Mouse (Mus musculus) erythroblast, embryonic 14.5 days (primary cell): ENCODE data around the gene Cpa5. TPM values are rescaled to one million over a fixed set of nuclear protein-coding genes. Genes with fewer than 3 reads are reported as not detected.

Experiments used
- H3K27me3 ChIP-seq: 2 replicates; pipeline ENCODE4 v1.6.1; 2012; ENCODE audit warnings: inconsistent platforms; ENCODE audit not compliant: control insufficient read depth
- H3K36me3 ChIP-seq: 2 replicates; pipeline ENCODE4 v1.6.1; 2012; ENCODE audit warnings: mild to moderate bottlenecking, inconsistent platforms; ENCODE audit not compliant: control insufficient read depth
- H3K4me1 ChIP-seq: 2 replicates; pipeline ENCODE4 v1.6.1; 2012; ENCODE audit warnings: inconsistent platforms; ENCODE audit not compliant: control insufficient read depth
- H3K4me3 ChIP-seq: replicated peaks from 2 replicates; pipeline ENCODE3; 2012; ENCODE audit warnings: moderate library complexity, mild to moderate bottlenecking, inconsistent platforms
- H3K9me3 ChIP-seq: 2 replicates; pipeline ENCODE4 v1.6.1; 2012; ENCODE audit warnings: low read length, inconsistent platforms, mixed read lengths; ENCODE audit not compliant: control insufficient read depth
- GATA1 ChIP-seq: IDR thresholded peaks from 2 replicates; pipeline ENCODE4 v1.6.1; 2012; ENCODE audit warnings: low read length, inconsistent platforms, mixed read lengths
- TAL1 ChIP-seq: IDR thresholded peaks from 3 replicates; pipeline ENCODE4 v1.6.1; 2012; ENCODE audit warnings: low read length, inconsistent platforms, mixed read lengths
- polyA plus RNA-seq: library from polyadenylated mRNA; stranded (reverse); fragments of >175 nt; gene quantifications from 2 replicates; pipeline ENCODE4 v1.2.3, GENCODE M21; 2012

The Cpa5 gene
- polyA plus RNA-seq = not detected in 2 replicates

GRCm38 (mm10) chr6:30610710-30611109, at the start of gene Cpa5:
Gene Cpa5, plus strand, starts transcription at chr6:30611010.
- TF ChIP-seq GATA1 (no peak), TAL1 (no peak)
- H3K9me3 ChIP-seq = no peaks in the 10 kb centered on the region
- peaks cover 9% of the 10 kb centered on the region for H3K27me3 ChIP-seq
- no peak within 1 kb of the TSS for H3K4me3 ChIP-seq
- no peaks in the 10 kb centered on the region for H3K36me3 ChIP-seq
- no peaks in the 10 kb centered on the region for H3K4me1 ChIP-seq

GRCm38 (mm10) chr6:30562132-30562531, 48.7 kb upstream of the Cpa5 start:
- Histone ChIP-seq H3K4me3 (no peak overlapping the region), H3K36me3 (no peaks in the 10 kb centered on the region), H3K27me3 (no peaks in the 10 kb centered on the region), H3K9me3 (no peaks in the 10 kb centered on the region), H3K4me1 (no peaks in the 10 kb centered on the region)
- TF ChIP-seq TAL1 (no peak), GATA1 (no peak)

- no peaks in the 10 kb centered on the region for H3K9me3 ChIP-seq
Measured at GRCm38 (mm10) chr6:30563575-30563974, 47.2 kb upstream of the Cpa5 start.

GRCm38 (mm10) chr6:30564051-30564450, 46.8 kb upstream of the Cpa5 start:
- Histone ChIP-seq H3K4me1 (no peaks in the 10 kb centered on the region), H3K4me3 (no peak overlapping the region), H3K36me3 (no peaks in the 10 kb centered on the region), H3K9me3 (no peaks in the 10 kb centered on the region), H3K27me3 (no peaks in the 10 kb centered on the region)
- TF ChIP-seq GATA1 (no peak), TAL1 (no peak)

More at GRCm38 (mm10) chr6:30563575-30563974, 47.2 kb upstream of the Cpa5 start:
- Histone ChIP-seq H3K4me3 (no peak overlapping the region), H3K36me3 (no peaks in the 10 kb centered on the region), H3K27me3 (no peaks in the 10 kb centered on the region), H3K4me1 (no peaks in the 10 kb centered on the region)
- no peak for TF ChIP-seq GATA1
- no peak for TF ChIP-seq TAL1

- H3K27me3 ChIP-seq = no peaks in the 10 kb centered on the region
- H3K36me3 ChIP-seq = no peaks in the 10 kb centered on the region
- H3K4me1 ChIP-seq = no peaks in the 10 kb centered on the region
- TF ChIP-seq TAL1 (no peak), GATA1 (no peak)
- H3K4me3 ChIP-seq = no peak within 1 kb of the TSS
- H3K9me3 ChIP-seq = no peaks in the 10 kb centered on the region
Measured at GRCm38 (mm10) chr6:30568069-30568468, 42.7 kb upstream of the Cpa5 start, which contains the start of gene Cpa4. Gene Cpa4, plus strand, starts transcription at chr6:30568369.

GRCm38 (mm10) chr6:30569331-30569730, 41.5 kb upstream of the Cpa5 start:
- no peaks in the 10 kb centered on the region for H3K36me3 ChIP-seq

GRCm38 (mm10) chr6:30570012-30570411, 40.8 kb upstream of the Cpa5 start:
- no peak for TF ChIP-seq GATA1
- no peak for TF ChIP-seq TAL1
- H3K36me3 ChIP-seq = no peaks in the 10 kb centered on the region
- H3K4me3 ChIP-seq = no peak overlapping the region
- no peaks in the 10 kb centered on the region for H3K9me3 ChIP-seq
- no peaks in the 10 kb centered on the region for H3K4me1 ChIP-seq
- no peaks in the 10 kb centered on the region for H3K27me3 ChIP-seq

More at GRCm38 (mm10) chr6:30569331-30569730, 41.5 kb upstream of the Cpa5 start:
- H3K9me3 ChIP-seq = no peaks in the 10 kb centered on the region
- no peak overlapping the region for H3K4me3 ChIP-seq
- no peaks in the 10 kb centered on the region for H3K27me3 ChIP-seq
- TF ChIP-seq TAL1 (no peak), GATA1 (no peak)
- H3K4me1 ChIP-seq = no peaks in the 10 kb centered on the region

GRCm38 (mm10) chr6:30572456-30573311, 38.1 kb upstream of the Cpa5 start:
- Histone ChIP-seq H3K4me1 (no peaks in the 10 kb centered on the region), H3K9me3 (no peaks in the 10 kb centered on the region), H3K4me3 (no peak overlapping the region), H3K27me3 (no peaks in the 10 kb centered on the region), H3K36me3 (no peaks in the 10 kb centered on the region)
- no peak for TF ChIP-seq TAL1
- TF ChIP-seq GATA1 = no peak

- Histone ChIP-seq H3K4me1 (no peaks in the 10 kb centered on the region), H3K9me3 (no peaks in the 10 kb centered on the region), H3K27me3 (no peaks in the 10 kb centered on the region)
Measured at GRCm38 (mm10) chr6:30573380-30573779, 37.4 kb upstream of the Cpa5 start.

GRCm38 (mm10) chr6:30574945-30575344, 35.9 kb upstream of the Cpa5 start:
- Histone ChIP-seq H3K9me3 (no peaks in the 10 kb centered on the region), H3K36me3 (no peaks in the 10 kb centered on the region), H3K4me3 (no peak overlapping the region), H3K27me3 (no peaks in the 10 kb centered on the region), H3K4me1 (no peaks in the 10 kb centered on the region)
- TF ChIP-seq GATA1 (no peak), TAL1 (no peak)

More at GRCm38 (mm10) chr6:30573380-30573779, 37.4 kb upstream of the Cpa5 start:
- TF ChIP-seq GATA1 (no peak), TAL1 (no peak)
- Histone ChIP-seq H3K36me3 (no peaks in the 10 kb centered on the region), H3K4me3 (no peak overlapping the region)
